Mouse (Mus musculus): ENCODE data around the gene Cnot6l.
A peak's percentile ranks its signal among the peaks of the same experiment; 100 is the strongest.

The Cnot6l gene

DNA sequence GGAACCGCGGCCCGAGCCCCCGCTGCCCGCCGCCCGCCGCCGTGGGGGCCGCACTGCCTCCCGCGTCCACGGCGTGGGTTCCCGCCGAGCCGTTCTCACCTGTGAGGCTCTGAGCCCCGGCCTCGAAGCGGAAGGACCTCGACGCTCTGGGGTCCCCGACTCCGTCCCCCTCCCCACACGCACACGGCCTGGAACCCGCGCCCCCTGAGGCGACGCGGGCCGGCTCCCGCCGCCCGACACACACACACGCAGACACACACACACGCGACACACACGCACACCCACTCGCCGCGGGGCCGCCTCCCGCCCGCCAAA lies 2.8 kb downstream of the Cnot6l start:
- no peak for DNase-seq

DNA sequence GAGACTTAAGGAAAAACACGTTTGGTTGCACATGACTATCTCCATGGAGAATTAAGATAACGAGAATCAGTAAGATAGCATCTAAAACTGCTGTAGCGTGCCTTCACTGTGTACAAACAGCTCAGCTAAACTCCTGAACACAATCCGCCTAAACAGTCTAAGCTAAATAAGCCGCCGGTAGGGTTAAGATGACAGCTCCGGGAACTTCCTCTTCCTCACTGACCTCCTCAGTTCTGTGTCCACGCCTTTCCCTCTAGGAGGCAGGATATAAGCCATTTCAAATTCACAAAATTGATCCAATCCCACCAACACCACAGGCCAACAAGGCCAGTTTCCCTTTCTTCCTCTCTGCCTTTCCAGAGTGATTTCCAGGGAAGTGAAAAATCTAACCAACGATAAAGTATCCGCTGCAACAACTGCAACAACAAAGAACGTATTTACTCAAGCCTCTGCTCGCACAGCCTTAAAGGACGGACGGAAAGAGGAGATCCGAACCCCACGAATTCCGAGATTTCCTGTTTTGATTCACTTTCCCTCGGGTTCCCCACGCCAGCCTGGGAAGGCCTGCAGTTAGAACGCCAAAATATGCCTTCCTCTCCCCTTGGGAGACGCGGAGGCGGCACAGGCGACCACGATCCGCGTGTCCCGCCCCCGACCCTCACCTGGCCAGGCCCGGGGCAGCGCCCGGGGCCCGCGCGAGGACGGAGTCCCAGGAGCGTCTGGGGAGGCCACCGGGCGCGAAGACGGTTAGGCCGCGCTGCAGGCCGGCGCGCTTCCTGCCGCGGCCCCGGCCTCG lies 3.3 kb downstream of the Cnot6l start:
- peak; percentile 33 for DNase-seq

DNA sequence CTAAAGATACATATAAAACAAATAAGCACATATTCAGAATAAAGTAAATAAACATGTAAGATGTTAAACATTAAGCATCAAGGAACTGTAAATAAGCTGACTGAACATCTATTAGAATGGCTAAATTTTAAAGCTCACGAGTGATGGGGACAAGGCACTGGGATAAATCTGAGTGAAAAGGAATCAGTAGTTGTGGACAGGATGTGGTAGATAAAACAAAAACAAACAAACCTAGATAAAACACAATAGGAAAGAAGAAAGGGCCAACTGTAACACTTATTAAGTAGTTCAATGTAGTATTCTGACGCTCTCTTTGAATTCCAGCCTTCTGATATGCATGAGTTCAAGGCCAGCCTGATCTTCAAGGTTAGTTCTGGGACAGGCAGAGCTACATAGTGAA lies 21.6 kb downstream of the Cnot6l start:
- no peak for DNase-seq

DNA sequence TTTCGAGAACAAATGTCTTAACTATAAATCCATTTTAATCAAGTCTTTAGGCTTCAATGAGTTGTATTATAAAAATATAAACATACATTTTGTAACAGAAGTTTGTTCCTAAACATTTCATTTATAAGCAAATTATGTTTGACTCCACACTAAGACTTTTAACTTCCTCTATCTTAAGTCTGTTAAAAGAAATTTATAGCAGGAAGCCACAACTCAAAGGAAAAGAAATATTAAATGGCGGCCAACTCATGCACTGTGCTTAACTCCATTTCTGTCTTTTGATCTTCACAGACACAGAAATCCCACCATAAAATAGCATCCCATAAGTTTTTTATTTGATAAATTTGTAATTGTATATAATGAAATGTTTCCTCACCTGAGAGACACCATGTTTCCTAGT lies 33.3 kb downstream of the Cnot6l start:
- no peak for DNase-seq

DNA sequence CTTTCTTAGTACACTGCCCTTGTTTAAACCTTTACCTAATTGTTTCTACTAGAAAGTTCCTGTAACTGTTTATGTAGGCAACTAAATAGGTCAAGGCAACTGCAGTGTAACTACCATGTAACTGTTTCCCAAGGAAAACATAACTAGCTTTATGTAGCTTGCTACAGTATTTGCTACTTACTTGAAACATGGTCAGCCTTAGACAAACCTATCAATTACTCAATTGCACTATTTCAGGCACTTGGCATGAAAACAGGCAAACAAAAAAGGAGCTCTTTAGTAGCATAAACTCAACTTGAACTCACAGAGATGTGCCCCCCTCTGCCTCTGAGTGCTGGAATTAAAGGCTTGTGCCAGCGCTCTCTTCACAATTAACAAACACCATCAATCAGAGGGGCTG lies 37.1 kb downstream of the Cnot6l start:
- DNase-seq: no peak

DNA sequence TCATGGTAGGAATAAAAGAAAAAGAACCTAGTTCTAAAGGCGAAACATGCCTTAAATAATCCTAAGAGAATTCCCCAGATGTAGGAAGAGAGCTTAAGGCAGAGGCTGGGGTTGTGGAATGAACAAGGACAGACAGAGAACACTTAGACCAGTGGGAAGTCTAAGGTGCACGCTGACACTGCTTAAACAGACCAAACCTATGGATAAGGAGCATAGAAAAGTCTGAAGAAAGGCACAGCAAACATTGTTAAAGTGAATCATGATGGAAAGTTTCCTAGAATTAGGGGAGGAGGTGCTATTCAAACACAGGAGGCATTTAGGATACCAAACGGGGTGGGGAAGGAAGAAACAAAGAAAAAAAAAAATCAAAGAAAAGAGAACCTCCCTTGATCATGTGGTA lies 49.0 kb downstream of the Cnot6l start:
- DNase-seq: no peak

DNA sequence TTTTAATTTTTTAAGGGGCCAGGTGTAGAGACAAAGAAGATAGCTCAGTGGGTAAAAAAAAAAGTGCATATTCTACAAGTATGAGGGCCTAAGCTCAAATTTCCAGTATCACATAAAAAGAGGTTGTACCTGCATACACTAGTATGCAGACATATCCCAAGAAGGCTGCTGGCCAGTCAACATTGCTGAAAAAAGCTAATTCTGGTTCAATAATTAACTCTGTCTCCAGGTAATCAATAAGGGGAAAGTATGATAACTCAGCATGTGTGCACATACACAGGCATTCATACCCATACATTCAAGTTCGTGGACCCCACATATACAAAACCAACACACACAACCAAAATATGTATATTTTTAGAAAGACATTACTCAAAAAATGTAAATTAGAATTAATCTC lies 59.3 kb downstream of the Cnot6l start:
- no peak for DNase-seq

DNA sequence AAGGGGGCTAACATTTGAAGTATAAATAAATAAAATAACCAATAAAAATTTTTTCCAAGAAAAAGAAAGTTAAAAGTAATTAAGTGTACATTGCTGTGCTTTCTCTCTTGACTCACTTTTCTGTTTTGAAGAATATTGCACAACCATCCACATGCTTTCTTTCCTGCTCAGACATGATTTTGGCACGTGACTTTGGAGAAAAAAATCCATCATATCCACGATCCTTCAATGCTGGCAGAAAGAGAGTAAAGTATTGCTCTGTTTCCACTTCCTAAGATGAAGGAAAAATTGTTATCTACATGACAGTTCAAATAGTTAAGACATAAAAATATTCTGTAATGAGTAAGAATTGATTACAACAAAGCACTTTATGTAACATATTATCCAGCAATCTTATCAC lies 72.5 kb downstream of the Cnot6l start:
- no peak for DNase-seq

DNA sequence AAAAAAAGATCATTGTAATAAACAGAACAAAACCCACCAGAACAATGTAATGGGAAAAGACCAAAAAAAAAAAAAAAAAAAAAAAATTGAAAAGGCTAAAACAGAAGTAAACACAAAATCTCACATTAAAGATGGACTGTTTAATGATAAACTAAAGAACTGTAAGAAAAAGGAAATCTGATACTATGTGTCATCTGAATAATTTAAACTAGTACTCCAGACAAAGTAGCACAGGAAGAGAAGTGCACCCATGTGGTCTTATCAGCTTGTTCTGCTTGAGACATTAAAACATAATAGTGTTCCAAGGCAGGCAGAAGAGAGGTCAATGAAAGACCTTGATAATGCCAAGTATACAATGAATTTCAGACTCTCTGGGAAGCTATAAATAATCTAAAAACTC lies 78.6 kb downstream of the Cnot6l start:
- DNase-seq: no peak

DNA sequence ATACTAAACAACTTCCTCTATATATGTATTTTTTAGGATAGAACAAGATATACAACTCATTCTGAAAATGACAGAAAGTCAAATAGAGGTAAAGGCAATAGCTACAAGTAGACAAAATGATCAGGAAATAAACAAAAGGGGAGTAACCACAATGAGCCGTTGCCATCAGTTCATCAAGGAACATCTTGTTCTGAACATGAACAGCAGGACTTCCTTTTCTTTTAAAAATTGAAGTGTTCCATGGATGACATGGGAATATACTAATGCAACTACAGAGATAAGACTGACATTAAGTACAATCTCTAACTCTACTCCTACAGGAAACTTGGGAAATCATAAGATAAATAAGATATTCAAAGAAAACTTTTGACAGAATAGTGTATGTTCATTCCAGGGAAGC lies 84.9 kb downstream of the Cnot6l start:
- DNase-seq: no peak

DNA sequence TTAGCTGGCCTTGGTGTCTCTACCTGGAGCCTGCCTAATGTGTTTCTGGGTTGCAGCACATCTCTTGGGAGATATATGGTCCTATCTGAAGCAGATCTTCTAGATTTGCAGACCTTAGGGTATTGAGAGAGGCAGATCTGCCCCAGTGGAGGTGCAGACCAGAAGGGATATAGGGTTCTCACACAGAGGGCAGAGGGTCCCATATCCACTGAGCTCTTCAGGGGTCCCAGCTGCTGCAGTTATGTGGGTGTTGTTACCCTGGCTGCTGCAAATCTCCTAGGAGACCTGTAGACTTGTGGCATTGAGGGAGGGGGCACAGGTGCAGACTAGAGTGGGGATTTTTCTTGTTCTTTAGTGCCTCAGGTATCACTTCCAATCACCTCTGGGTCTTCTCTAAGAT lies 98.4 kb downstream of the Cnot6l start:
- DNase-seq: no peak

DNA sequence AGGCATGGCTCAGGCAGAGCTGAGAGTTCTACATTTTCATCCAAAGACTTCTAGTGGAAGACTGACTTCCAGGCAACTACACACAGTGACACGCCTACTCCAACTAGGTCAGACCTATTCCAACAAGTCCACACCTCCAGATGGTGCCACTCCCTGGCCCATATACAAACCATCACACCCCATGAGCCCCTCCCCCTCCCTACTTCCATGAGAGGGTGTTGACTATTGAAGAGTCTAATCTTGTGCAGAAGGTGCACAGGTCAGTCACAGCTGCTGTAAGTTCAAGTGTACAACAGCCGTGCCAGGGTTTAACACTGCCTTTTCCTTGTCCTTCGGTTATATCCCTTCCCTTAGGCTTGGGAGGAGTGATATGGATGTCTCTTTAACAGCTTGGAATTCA lies 121.5 kb downstream of the Cnot6l start:
- no peak for DNase-seq

DNA sequence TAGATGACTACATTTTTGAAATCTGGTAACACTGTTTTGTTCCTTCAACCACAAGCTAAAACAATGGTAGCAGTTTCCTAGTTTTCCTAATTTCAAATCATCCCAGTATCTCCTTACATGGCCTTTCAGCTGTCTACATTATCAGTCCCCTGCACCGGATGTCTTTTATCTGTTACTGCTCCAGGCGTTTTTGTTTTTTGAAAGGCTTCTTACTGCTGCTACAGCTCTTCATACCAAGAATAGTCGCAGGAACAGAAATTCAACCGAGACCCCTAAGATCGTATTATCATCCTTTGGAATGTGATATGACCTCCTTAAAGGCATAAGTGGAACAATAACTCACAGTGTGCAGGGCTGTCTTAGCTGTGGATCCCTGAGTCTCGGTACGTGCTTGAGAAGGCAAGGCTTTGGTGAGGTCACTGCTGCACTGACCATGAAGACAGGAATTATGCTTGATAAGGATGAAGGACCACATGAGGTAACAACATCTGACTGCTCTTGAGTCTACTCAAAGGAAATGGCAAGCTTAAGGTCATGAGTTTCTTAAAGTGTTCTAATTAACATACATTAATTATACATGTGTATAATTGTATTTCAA lies 122.4 kb downstream of the Cnot6l start:
- no peak for DNase-seq

DNA sequence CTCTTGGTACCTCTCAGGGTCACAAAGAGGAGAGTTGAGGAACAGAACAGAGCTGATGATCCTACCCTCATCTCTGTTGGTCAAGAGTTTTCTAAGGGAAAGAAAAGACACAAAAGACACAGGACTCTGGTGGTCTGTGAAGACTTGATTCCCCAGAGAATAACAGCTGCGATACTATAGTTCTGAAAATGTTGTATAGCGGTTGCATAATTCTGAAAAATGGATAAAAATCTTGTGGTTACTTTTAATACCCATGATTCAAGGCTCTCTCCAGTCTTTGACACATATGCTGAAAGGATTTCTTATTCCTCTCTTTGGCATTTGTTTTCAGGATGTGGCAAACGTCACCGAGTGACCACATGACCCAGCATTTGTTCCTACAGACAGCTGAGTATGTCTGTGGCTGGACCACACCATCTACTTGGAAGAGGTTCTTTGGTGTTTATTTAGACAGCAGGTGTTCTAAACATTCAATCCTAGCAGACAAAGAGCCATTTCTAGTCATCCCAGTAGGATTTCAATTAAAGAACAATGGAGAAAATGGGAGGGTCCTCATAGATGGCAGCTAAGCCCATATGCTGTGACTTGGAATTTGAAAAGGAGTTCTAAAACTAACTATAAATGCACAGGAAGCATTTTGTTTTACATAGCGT lies 124.7 kb downstream of the Cnot6l start:
- no peak for DNase-seq

DNA sequence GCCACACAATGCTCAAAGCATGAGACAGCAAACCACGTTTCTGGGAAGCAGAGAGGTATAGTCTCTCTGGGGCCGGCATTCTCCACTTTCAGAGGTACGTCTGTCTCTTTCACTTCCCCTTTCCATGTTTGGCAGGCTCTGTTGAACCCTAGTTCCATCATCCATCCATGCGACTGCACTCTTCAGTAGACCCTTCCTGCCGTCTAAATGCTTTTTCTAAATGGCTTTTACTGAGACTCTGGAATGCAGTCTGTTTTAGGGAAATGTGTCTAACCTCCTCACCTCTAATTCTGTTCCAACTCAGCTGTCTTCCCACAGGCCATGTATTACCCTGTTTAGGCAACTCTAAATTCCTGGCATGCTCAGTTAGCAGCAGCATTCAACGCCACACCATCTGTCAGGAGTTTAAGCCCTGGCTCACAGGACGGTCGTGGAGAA lies 126.3 kb downstream of the Cnot6l start:
- no peak for DNase-seq

DNA sequence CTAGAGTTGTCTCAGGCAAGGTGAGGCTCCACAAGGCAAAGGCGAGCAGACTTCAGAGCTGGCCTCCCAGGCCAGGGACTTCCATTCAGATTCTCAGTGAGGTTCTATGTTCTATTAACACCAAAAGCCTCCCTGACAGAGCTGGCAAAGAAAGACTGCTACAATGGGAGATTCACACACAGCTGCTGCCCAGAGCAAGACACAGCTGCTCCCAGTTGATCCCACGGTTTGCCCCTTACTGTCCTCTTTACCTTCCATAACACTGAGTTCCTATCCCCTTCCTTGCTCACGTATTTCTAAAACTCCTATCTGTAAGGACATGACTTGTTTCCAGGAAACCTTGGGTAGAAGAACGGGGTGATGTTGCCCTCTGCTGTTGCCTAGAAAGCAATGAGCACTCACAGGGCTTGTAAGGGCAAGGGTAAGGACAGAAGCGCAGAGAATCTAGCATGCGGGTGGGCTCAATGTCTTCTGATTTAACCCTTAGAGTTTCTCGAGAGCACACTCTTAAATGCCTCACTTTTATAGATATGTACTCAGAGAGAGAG lies 127.8 kb downstream of the Cnot6l start:
- no peak for DNase-seq

DNA sequence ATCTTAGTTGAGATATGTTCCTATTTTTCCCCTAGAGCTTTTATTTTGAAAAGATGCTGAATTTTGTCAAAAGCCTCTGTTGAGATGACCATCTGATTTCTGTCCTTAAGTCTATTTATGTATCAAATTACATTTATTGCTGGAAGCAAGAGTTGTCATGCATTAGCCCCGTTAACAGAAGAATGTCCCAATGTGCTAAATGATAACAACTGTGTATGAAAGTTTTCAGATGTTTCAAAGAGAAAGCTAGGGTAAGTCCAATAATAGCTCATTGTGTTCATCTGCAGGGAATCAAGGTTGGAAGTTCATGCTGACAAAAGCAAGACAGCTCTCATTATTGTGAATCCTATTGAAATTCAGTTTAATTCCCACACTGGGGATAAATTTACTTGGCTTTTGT lies 129.9 kb downstream of the Cnot6l start:
- no peak for DNase-seq

DNA sequence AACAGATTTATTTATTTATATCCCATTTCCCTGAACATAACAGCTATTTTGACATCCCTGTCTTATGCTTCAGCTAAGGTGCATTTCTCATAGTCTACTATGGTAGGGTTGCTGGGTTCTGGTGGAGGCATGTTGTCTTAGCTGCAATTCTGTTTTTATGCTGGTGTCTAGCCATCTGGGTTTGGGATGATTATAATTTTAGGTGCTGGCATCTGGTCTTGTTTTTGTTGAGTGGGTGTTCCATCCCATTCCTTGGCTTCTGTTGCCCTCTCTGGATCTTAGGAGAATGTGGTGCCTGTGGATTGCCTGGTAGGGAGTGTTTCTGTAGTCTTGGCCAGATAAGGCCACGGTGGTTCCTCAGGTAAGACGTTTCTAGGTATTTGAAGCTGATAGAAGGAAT lies 134.2 kb downstream of the Cnot6l start:
- no peak for DNase-seq
